Mouse (Mus musculus): ENCODE measurements around the gene Iqsec1.

- TF ChIP-seq CTCF (IDR thresholded peaks at IDR 0.05; ENCODE audit: low read depth, low read length): no peak
- no peak for TF ChIP-seq POLR2A (IDR thresholded peaks at IDR 0.05; ENCODE audit: insufficient read depth, low read length)
- no peak for TF ChIP-seq EP300 (IDR thresholded peaks at IDR 0.05; ENCODE audit: insufficient read depth, low read depth, low read length)
These were observed 366.9 kb downstream of the Iqsec1 start for GRCm38 (mm10) chr6:90621584-90621890.
